Mouse (Mus musculus): Measurements from ENCODE around the gene Hoxc13.

GRCm38 (mm10) chr15:102967312-102967510 is 46.3 kb downstream of the Hoxc13 start, which contains the start of gene Hoxc5:
- TF ChIP-seq CTCF (IDR thresholded peaks at IDR 0.05 in 2 of 3, conservative IDR thresholded peaks at IDR 0.05 in 1 of 3; ENCODE audit: control insufficient read depth in 1 of 3, insufficient read depth in 1 of 3, low read depth in 2 of 3, low read length in 3 of 3, poor library complexity in 1 of 3, severe bottlenecking in 1 of 3) (no peak), MAX (IDR thresholded peaks at IDR 0.05; ENCODE audit: low read length) (no peak), USF1 (IDR thresholded peaks at IDR 0.05; ENCODE audit: low read depth, low read length) (no peak), ELF1 (IDR thresholded peaks at IDR 0.05; ENCODE audit: low read depth, low read length) (no peak), POLR2A (IDR thresholded peaks at IDR 0.05; ENCODE audit: control insufficient read depth in 1 of 2, insufficient read depth in 1 of 2, low read depth in 1 of 2, low read length in 2 of 2, poor library complexity in 1 of 2) (no peak; a peak in 1 of 4 replicates), EP300 (IDR thresholded peaks at IDR 0.05; ENCODE audit: low read depth in 1 of 2, low read length in 2 of 2) (no peak), ZMIZ1 (IDR thresholded peaks at IDR 0.05; ENCODE audit: low read depth, low read length) (no peak), SIN3A (IDR thresholded peaks at IDR 0.05; ENCODE audit: low read length) (no peak)

All from MEL (cell line).